Mouse (Mus musculus) liver, embryonic 13.5 days (tissue): Measurements from ENCODE around the gene Schip1. TPM values are rescaled to one million over a fixed set of nuclear protein-coding genes. Genes with fewer than 3 reads are reported as not detected.

Source experiments
- ATAC-seq: fragments of 200-750 bp; cut with Nextera tagmentation; 2 replicates; pipeline ENCODE4 v1.8.0; 2017; ENCODE audit warnings: low read depth, mild to moderate bottlenecking, moderate number of reproducible peaks, moderate library complexity
- DNase-seq: peaks from one replicate; pipeline ENCODE4 v3.0.0; 2022
- H3K27ac ChIP-seq: fragments of 300-500 bp; sonication (generic); 2 replicates; pipeline ENCODE4 v1.5.1; 2015; ENCODE audit warnings: moderate library complexity, mild to moderate bottlenecking, inconsistent platforms
- H3K27me3 ChIP-seq: fragments of 300-500 bp; sonication (generic); 2 replicates; pipeline ENCODE4 v1.6.1; 2015; ENCODE audit warnings: mild to moderate bottlenecking, inconsistent platforms
- H3K36me3 ChIP-seq: fragments of 300-500 bp; sonication (generic); 2 replicates; pipeline ENCODE4 v1.6.1; 2015; ENCODE audit warnings: mild to moderate bottlenecking, inconsistent platforms
- H3K4me1 ChIP-seq: fragments of 300-500 bp; sonication (generic); replicated peaks from 2 replicates; pipeline ENCODE4 v1.6.1; 2015; ENCODE audit warnings: inconsistent platforms
- H3K4me2 ChIP-seq: fragments of 300-500 bp; sonication (generic); 2 replicates; pipeline ENCODE4 v1.6.1; 2015; ENCODE audit warnings: inconsistent platforms, mild to moderate bottlenecking, moderate library complexity
- H3K4me3 ChIP-seq: fragments of 300-500 bp; sonication (generic); replicated peaks from 2 replicates; pipeline ENCODE4 v1.5.1; 2015; ENCODE audit warnings: mild to moderate bottlenecking, inconsistent platforms
- H3K9ac ChIP-seq: fragments of 300-500 bp; sonication (generic); 2 replicates; pipeline ENCODE4 v1.6.1; 2015; ENCODE audit warnings: mild to moderate bottlenecking, inconsistent platforms
- H3K9me3 ChIP-seq: fragments of 300-500 bp; sonication (generic); replicated peaks from 2 replicates; pipeline ENCODE4 v1.6.1; 2016; ENCODE audit warnings: inconsistent platforms
- WGBS: fragments of 180-500 bp; shearing (Covaris S2); methylation state at CpG from one replicate; pipeline ENCODE4 v1.1.7; 2015; ENCODE audit not compliant: insufficient replicate concordance; 5-methylcytosine and 5-hydroxymethylcytosine counted together
- polyA plus RNA-seq: library from polyadenylated mRNA; unstranded; fragments of >200 nt; fragmentation: Nextera tagmentation; extraction: Ambion mirVana; gene quantifications from 2 replicates; pipeline ENCODE4 v1.2.1, GENCODE M21; 2015

Schip1 gene
- polyA plus RNA-seq, 1 experiment from 2014 or later = 2.9 TPM

GRCm38 (mm10) chr3:68630821-68631220, 566.2 kb downstream of the Schip1 start:
- DNase-seq = no peak
- 51% methylated on average over 3 of the region's 3 CpGs for WGBS
- no peak overlapping the region for H3K4me3 ChIP-seq

GRCm38 (mm10) chr3:68632714-68633113, 568.1 kb downstream of the Schip1 start:
- ATAC-seq (no peak), DNase-seq (no peak)
- Histone ChIP-seq H3K27ac (no peak overlapping the region), H3K9ac (no peak overlapping the region), H3K4me2 (no peak overlapping the region), H3K27me3 (no peaks in the 10 kb centered on the region), H3K4me1 (no peaks in the 10 kb centered on the region), H3K36me3 (no peaks in the 10 kb centered on the region), H3K9me3 (no peaks in the 10 kb centered on the region), H3K4me3 (no peak overlapping the region)
- 61% methylated on average over 3 of the region's 3 CpGs for WGBS

More at GRCm38 (mm10) chr3:68630821-68631220, 566.2 kb downstream of the Schip1 start:
- Histone ChIP-seq H3K27me3 (no peaks in the 10 kb centered on the region), H3K4me2 (no peak overlapping the region), H3K9ac (no peak overlapping the region), H3K36me3 (no peaks in the 10 kb centered on the region), H3K9me3 (no peaks in the 10 kb centered on the region), H3K4me1 (no peaks in the 10 kb centered on the region), H3K27ac (no peak overlapping the region)
- no peak for ATAC-seq

- no peaks in the 10 kb centered on the region for H3K4me1 ChIP-seq
- no peaks in the 10 kb centered on the region for H3K36me3 ChIP-seq
- ATAC-seq (no peak), DNase-seq (no peak)
- H3K27me3 ChIP-seq = no peaks in the 10 kb centered on the region
- 72% methylated on average over 4 of the region's 4 CpGs for WGBS
- H3K4me3 ChIP-seq = no peak overlapping the region
- H3K4me2 ChIP-seq = no peak overlapping the region
- H3K9me3 ChIP-seq = no peaks in the 10 kb centered on the region
- no peak overlapping the region for H3K27ac ChIP-seq
- H3K9ac ChIP-seq = no peak overlapping the region
These were observed 569.0 kb downstream of the Schip1 start for GRCm38 (mm10) chr3:68633577-68633976.

GRCm38 (mm10) chr3:68637960-68638359, 573.4 kb downstream of the Schip1 start:
- no peaks in the 10 kb centered on the region for H3K36me3 ChIP-seq
- H3K9me3 ChIP-seq = no peaks in the 10 kb centered on the region
- no peak overlapping the region for H3K4me2 ChIP-seq
- H3K4me3 ChIP-seq = no peak overlapping the region
- H3K27ac ChIP-seq = no peak overlapping the region
- ATAC-seq = no peak
- no peak for DNase-seq
- 28% methylated on average over 7 of the region's 7 CpGs for WGBS
- H3K27me3 ChIP-seq = no peaks in the 10 kb centered on the region
- no peak overlapping the region for H3K9ac ChIP-seq
- H3K4me1 ChIP-seq = no peaks in the 10 kb centered on the region

- no peak overlapping the region for H3K4me3 ChIP-seq
- 50% methylated on average over 1 of the region's 1 CpGs for WGBS
- H3K27ac ChIP-seq = no peak overlapping the region
- no peaks in the 10 kb centered on the region for H3K9me3 ChIP-seq
- no peak overlapping the region for H3K9ac ChIP-seq
- no peak for ATAC-seq
- no peak for DNase-seq
- no peak overlapping the region for H3K4me2 ChIP-seq
- no peaks in the 10 kb centered on the region for H3K36me3 ChIP-seq
- H3K27me3 ChIP-seq = no peaks in the 10 kb centered on the region
- no peaks in the 10 kb centered on the region for H3K4me1 ChIP-seq
These were observed 574.1 kb downstream of the Schip1 start for GRCm38 (mm10) chr3:68638703-68639102.

- Histone ChIP-seq H3K4me3 (no peak overlapping the region), H3K9ac (no peak overlapping the region), H3K36me3 (no peaks in the 10 kb centered on the region), H3K4me1 (no peaks in the 10 kb centered on the region), H3K9me3 (no peaks in the 10 kb centered on the region), H3K27ac (no peak overlapping the region), H3K4me2 (no peak overlapping the region), H3K27me3 (no peaks in the 10 kb centered on the region)
- no peak for ATAC-seq
- 53% methylated on average over 7 of the region's 7 CpGs for WGBS
- DNase-seq = no peak
These were observed 578.3 kb downstream of the Schip1 start for GRCm38 (mm10) chr3:68642935-68643334.

- Histone ChIP-seq H3K36me3 (no peaks in the 10 kb centered on the region), H3K27me3 (no peaks in the 10 kb centered on the region), H3K4me3 (no peak overlapping the region), H3K4me2 (no peak overlapping the region), H3K27ac (no peak overlapping the region), H3K9ac (no peak overlapping the region), H3K9me3 (no peaks in the 10 kb centered on the region), H3K4me1 (no peaks in the 10 kb centered on the region)
- 45% methylated on average over 6 of the region's 6 CpGs for WGBS
- ATAC-seq (no peak), DNase-seq (no peak)
These were observed 582.0 kb downstream of the Schip1 start for GRCm38 (mm10) chr3:68646387-68647130.

- Histone ChIP-seq H3K9ac (no peak overlapping the region), H3K36me3 (no peaks in the 10 kb centered on the region), H3K27me3 (no peaks in the 10 kb centered on the region), H3K4me3 (no peak overlapping the region), H3K27ac (no peak overlapping the region), H3K4me2 (no peak overlapping the region), H3K4me1 (no peaks in the 10 kb centered on the region), H3K9me3 (no peaks in the 10 kb centered on the region)
- 63% methylated on average over 3 of the region's 3 CpGs for WGBS
- no peak for DNase-seq
- ATAC-seq = no peak
These were observed 582.7 kb downstream of the Schip1 start for GRCm38 (mm10) chr3:68647282-68647681.

- Histone ChIP-seq H3K27me3 (no peaks in the 10 kb centered on the region), H3K27ac (no peak overlapping the region), H3K9ac (no peak overlapping the region), H3K36me3 (no peaks in the 10 kb centered on the region), H3K4me1 (no peaks in the 10 kb centered on the region), H3K4me3 (no peak overlapping the region), H3K4me2 (no peak overlapping the region), H3K9me3 (no peaks in the 10 kb centered on the region)
- DNase-seq (no peak), ATAC-seq (no peak)
- WGBS = 67% methylated on average over 3 of the region's 3 CpGs
These were observed 585.6 kb downstream of the Schip1 start for GRCm38 (mm10) chr3:68650251-68650650.

GRCm38 (mm10) chr3:68656607-68657352, 592.2 kb downstream of the Schip1 start:
- Histone ChIP-seq H3K4me3 (no peak overlapping the region), H3K4me1 (peaks cover 5% of the 10 kb centered on the region; the same call in 1 of the 2 replicates), H3K27me3 (no peaks in the 10 kb centered on the region), H3K9me3 (no peaks in the 10 kb centered on the region), H3K9ac (no peak overlapping the region), H3K27ac (no peak overlapping the region; the same call in 1 of the 2 replicates), H3K4me2 (no peak overlapping the region), H3K36me3 (no peaks in the 10 kb centered on the region)
- 45% methylated on average over 4 of the region's 4 CpGs for WGBS
- DNase-seq = no peak
- ATAC-seq = no peak

GRCm38 (mm10) chr3:68657589-68658245, 593.1 kb downstream of the Schip1 start:
- Histone ChIP-seq H3K4me2 (no peak overlapping the region), H3K27ac (no peak overlapping the region; the same call in 1 of the 2 replicates), H3K4me3 (no peak overlapping the region), H3K9me3 (no peaks in the 10 kb centered on the region), H3K36me3 (no peaks in the 10 kb centered on the region), H3K9ac (no peak overlapping the region), H3K27me3 (no peaks in the 10 kb centered on the region), H3K4me1 (peaks cover 5% of the 10 kb centered on the region; the same call in 1 of the 2 replicates)
- DNase-seq = no peak
- ATAC-seq = no peak
- WGBS = 9% methylated on average over 9 of the region's 9 CpGs
